Mouse (Mus musculus) B cell, adult 2 months (primary cell): Measurements from ENCODE around the gene N4bp2l1.

Source experiments
- DNase-seq, 2 experiments: peaks; one replicate each; pipeline ENCODE4 v3.0.0; 2022

The N4bp2l1 gene

DNA sequence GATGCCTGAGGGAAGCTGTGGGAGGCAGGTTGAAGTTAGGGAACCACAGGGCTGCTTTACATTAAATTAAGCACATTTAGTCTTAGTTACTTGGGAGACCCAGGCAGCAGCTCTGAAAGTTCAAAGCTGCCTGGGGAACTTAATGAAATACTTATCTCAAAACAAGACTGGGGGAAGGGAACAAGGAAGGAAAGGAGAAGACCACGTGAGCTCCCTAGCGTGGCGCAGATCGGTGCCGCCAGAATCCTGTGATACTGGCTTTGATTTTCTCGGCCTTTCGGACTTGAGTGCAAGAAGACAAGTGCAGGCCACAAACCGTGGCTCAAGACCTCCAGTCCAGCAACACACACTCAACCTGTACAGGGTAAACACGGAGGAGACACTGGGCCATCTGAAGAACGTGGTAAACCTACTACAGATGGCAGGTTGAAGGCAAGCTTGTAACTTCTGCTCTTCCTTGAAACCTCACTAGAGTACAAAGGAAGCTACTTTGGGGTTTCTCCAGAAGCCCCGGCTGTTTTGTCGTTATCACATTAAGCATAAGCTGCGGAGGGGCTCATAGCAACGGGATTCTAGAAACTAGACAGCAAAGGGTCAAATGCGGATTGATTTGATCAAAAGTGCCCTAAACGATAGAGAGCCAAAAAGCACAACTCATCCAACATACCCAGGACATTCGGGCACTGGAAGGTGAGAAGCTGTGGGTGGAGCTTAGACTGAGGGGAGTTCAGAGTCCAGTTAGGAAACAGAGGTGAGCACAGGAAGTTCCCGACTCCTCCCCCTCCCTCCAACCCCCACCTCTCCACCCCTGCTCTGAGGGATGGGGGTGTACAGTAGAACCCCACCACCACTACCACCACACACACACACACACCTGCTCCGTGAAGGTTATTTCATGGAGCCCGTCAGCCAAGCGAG, 1.5 kb upstream of the N4bp2l1 start:
- no peak for DNase-seq

DNA sequence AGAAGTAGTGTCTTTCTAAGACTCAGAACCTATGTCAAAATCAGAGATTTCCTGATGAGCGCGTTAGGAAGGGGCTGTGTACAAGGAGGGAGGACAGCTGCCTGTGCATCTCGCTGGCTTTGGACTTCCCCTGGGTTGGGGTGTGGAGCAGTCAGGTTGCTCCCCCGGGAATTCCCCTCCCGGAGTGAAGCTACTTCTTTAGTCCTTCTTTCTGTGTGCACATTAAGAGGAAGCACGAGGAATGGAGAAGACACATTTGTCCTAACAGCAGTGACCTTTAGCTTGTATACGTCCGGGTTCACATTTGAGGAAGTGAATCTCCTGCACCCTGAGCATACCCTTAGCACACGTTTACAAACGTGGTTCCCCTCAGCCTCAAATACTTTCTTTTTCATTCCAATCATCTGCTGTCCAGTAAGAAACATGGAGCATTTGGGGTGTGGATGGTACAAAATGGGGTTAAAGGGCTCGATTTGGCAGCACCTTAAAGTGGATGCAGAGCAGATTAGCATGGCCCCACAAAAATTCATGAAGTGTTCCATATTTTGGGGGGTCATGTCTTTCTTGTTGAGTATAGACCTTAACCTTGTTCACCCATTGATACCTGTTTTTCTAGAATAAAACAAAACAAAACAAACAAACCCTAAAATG, 1.5 kb downstream of the N4bp2l1 start:
- peak; percentile 81 to 84 for DNase-seq

DNA sequence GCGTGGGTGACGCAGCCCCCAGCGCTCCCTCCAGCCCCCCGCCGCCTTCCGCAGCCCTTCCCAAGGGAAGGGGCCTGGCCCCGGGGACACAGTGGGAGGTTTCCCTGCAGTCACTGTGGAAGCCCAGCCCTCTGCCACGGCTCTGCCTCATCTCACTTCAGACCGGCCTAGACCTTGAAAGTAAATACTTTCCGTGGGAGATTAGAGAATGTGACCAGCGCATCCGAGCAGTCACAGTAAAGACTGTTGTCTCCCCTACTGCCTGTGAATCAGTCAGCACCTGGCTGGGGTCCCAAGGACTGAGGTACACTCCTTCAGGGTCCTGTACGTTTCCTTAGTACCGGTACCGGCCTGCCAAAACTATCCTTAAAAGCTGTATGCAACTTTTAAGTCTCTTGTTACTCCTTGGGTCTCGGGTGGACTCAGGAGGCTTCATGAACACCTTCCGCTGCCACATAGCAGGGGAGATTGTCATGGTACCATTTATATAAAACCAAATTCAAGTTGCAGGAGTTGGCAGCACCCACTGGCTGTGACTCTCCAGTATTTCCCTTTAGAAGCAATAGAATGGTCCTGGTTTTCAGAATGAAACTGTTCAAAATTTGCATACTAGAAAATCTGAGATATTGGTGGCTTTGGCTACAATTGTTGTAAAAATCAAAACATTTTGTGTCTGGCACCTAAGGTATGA, 2.2 kb downstream of the N4bp2l1 start:
- DNase-seq = peak in 1 of 2 experiments; percentile 21

DNA sequence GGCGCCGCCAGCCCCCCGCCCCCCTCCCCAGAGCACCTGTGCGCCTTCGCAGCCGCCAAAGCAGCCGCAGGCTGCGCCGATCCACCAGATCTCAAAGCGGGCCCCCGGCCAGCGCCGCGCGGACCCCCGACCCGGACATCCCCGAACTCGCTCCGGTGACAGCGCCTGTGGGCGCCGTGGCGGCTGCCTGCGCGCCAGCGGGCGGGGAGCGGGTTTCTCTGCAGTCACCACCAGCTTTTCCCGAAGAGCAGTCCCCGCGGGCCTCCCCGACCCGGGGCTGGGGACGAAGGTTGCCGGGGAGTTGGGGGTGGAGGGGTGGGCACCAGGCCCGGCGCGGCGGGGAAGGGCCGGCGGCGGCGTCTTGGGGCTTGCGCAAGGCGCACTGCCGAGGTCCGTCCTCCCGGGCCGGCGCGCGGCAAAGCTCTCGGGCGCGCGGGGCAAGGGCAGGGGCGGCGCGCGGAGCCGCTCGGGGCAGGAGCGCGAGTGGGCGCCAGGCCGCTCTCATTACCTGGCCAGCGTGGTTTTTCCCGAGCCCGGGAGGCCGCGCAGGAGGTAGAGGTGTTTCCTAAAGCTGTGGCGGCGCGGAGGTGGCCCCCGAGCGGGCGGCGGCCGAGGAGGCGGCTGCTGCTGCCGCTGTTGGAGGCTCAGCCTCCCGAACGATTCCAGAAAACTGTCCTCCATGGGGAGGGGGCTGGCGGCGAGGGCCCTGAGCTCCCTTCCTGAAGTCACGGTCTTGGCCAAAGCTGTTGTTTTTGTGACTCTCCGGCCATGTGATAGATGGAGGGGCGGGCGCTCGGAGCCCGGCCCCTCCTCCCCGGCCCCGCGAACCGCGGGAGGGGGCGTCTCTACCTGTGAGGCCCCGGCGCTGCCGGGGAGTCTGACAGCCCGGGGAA, 3.0 kb downstream of the N4bp2l1 start:
- DNase-seq = peak; percentile 79 to 81

DNA sequence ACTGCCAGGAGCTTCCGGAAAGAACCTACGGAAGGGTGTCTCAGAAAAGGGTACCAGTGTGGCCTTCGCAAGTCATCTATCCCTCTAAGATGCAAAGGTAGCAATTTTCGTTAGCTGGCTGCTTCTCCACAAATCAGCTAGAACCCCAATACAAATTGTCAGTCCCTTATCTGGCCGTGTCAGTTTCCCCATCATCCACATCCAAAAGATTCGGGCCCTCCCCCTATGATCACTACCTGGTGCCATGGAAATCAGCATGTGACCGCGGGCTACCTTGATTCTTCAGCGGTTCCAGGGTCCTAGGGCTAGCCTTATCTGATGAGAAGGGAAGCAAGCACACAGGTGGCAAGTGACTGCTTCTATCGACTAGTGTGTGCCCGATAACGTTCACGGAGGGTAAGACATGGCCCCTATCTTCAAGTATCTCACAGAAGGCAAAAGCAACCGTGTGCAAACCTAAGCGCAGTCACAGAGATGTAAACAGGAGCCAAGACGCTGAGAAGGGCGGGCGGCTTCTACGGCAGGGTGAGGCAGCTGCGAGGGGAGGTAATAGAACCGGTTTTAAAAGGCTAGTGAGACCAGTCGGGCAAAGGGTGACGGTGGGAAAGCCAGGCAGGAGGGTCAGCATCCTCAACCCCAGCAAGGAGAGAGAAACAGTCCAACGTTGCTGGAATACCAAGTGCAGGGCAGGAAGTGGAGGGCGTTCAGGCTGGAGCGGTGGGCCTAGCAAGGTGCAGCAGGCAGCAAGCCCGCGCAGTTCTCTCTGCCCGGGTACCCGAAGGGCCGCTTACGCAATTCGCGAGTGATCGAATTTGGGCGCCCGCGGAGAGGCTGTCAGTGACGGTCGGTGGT, 3.9 kb downstream of the N4bp2l1 start:
- peak; percentile 66 for DNase-seq

DNA sequence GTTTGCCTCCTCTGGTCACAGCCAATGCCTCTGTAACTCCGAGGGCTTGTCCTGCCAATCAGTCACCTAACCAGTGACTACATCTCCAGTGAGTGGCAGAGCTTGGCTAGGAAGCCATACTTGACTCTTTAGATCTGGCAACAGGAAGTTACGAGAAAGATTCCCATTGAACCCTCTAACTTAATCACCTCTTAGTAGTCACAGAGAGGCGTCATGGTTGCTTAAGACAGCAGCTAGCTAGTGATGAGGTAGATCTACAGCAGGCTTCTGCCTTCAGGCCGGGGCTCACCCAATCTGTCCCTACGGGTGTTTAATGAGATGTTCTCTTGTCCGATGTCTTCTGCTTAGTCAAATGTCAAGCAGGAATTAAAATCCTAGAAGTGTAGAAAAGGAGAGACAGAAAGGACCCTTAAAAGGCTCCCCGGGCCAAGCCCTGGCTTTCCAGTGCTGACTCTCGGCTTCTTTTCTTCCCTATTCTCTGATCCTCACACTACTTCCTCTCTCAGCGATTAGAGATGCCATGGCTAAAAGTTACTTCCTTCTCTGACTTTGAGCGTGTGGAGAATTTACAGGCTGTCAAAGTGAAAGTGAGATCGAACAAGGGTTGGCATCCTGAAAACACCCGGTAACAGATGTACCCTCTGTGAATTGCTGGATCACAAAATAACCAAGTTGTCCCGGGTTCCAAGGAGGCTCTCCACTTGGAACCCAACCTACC, 4.6 kb downstream of the N4bp2l1 start:
- peak in 1 of 2 experiments; percentile 51 for DNase-seq

DNA sequence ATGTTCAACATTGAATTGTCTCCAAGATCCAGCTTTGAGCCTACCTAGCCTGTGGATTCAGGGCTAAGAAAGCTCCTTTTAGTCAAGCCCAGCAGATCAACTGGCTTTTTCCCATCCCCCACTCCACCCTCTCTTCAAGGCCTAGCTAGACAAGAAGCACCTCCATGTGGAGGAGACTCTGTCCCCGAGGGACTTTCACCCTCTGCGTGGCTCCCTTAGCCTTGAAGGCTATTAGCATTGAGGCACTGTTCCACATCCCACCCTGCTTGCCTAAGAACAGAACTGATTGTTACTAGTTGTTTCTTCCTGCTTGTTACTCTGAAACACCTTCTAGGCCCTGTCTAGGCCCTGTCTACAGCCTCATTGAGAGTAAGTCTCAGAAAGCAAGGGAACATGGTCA, 7.0 kb downstream of the N4bp2l1 start:
- peak; percentile 15 for DNase-seq

DNA sequence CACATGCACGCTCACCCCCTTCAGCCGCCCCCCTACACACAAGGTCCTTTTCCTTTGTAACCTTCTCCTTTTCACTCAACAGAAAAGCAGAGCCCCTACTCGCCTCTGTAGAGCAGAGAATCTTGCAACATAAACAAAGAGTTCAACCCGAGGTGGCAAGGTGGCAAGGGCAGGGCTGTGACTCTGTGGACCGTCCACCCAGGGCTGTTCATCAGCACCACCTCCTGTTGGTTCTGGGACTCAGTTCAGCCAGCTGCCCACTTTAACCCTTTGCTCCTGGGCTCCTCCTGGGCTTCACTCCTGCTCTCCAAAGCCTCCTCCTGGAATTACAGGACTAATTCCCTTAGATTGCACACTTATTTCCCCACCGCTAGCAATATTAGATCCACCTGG, 12.7 kb downstream of the N4bp2l1 start:
- DNase-seq = no peak

DNA sequence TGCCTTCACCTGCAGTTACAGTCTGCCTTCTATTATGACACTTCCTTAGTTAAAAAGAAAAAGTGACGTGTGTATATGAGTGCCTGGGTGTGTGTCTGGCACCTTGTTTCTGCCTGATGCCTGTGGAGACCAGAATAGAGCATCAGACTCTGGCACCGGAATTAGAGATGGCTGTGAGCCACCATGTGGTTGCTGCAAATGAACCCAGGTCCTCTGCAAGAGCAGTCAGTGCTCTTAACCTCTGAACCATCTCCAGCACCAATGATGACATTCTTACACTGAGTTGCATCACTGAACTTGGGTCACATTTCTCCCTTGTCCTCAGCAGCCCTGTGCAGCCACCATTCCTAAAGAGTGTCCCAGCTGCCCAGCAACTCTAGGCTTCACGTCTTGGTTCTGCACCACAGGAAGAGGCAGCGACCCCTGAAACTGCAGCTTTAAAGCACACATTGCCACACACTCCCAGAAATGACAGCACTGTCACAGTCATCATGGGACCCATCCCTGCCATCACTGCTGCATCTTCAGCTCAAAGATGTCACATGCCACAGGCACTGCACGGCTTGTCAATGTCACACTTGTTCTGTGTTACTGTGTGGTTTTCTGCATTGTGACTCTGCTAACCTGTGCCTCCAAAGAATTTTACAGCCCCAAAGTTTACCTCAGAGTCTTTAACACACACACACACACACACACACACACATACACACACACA, 13.2 kb downstream of the N4bp2l1 start:
- DNase-seq = peak; percentile 30 to 36

DNA sequence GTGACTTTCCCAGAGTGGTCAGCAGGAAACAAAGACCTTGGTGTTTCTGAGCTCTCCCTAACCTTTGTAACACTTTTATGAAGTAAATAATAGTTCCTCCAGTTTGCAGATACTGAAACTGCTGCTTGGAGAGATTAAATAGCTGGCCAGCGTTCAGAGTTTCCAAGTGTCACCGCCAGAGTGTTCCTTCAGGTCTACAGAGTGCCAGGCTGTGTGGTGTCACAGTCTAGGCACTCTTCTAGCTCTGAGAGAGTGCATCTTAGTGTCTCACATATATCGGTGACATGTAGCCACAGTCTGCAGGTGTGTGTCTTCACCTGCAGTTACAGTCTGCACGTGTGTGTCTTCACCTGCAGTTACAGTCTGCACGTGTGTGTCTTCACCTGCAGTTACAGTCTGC, 13.8 kb downstream of the N4bp2l1 start:
- DNase-seq = no peak

DNA sequence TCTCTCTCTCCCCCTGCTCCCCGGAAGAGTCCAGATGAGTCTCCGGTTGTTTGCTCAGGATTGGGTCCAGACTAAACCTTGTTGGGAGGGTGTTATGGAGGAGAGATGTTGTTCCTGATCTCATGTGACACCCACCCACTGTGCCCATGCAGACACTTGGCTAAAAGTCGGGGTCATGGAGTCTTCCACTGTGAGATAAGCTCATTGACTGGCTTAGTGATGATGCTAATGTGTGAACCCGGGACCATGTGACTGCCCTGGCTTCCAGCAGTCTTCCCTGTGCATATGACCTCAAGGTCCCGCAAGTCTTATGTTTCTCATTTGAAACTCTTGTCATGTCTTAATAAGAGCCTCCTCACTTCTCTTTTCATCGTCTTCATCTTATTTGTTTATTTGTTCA, 15.8 kb downstream of the N4bp2l1 start:
- DNase-seq = no peak

DNA sequence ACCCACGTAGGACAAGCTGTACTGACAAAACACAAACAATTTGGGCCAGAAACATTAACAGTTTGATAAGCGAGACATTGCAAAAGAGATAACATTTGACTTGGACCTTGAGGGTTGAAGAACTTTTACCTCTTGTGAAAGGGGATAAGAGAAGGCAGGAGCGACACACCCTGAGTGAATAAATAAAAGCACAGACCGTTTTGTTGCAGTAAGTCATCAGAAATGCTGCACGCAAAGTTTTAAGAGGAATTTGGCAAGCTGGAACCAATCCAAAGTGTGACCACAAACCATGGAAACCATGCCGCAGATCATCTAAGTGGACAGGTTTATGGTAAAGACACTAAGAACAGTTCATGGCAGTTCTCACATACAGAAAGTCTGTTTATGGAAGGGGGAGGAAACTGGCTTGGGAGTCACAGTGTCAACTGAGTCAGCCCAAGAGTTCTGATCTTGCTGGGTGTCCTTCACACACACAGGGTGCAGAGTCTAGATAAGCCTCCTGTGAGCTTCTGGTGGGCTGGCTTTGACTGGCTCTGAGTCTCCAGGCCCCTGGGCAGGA, 18.3 kb downstream of the N4bp2l1 start:
- DNase-seq = no peak

DNA sequence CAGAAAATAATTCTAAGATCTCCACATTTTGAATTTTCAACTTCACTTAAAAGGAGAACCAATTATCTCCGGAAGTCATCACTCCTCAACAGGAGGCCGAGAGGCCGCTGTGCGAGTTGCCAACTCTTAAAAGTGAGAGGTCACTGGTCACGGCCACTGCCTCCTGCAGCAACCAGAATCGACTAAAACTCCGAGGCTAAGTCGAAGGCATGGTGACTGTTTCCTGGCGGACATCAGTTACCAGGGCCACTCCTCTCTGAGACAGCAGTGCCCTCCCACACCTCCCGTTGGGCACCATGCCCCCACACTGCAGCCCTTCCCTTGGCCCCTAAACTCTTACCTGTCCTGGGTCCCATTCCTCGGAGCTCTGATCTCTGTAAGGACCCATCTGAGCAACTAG, 20.2 kb downstream of the N4bp2l1 start:
- no peak for DNase-seq

DNA sequence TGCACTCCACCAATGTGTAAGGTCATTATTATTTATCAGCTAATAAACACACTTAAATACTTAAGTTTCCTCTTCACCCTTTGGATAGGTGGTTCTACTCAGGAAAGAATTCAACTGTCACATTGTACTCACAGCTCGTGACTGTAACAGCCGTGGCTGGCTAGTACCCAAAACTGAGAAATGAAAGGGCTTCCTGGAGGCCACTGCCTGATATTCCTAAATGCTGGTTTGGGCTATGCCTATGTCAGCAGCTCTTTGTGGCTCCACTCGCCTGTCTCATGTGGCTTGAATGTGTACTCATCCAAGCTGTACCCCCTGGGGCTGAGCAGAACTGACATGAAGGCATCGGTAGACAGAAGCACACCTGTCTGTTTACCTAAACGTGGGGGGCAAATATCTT, 22.1 kb downstream of the N4bp2l1 start:
- no peak for DNase-seq

DNA sequence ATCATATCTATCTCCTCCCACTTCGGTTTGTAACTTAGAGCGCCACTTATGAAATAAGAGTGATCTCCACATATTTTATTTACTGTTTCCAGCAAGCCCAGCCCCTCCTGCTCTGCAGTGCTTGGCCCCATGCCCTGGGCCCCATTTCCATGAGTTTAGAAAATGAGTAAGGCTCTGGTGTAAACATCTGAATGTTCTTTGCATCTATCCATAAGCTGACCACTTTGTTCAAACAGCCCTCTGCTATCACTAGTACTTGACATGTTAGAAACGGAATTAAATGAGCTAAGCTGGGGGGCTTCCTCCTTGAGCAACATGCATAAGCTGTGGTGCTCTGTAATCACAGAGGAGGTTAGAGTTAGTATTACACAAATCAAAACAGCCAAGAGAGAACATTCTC, 22.6 kb downstream of the N4bp2l1 start:
- DNase-seq = no peak

DNA sequence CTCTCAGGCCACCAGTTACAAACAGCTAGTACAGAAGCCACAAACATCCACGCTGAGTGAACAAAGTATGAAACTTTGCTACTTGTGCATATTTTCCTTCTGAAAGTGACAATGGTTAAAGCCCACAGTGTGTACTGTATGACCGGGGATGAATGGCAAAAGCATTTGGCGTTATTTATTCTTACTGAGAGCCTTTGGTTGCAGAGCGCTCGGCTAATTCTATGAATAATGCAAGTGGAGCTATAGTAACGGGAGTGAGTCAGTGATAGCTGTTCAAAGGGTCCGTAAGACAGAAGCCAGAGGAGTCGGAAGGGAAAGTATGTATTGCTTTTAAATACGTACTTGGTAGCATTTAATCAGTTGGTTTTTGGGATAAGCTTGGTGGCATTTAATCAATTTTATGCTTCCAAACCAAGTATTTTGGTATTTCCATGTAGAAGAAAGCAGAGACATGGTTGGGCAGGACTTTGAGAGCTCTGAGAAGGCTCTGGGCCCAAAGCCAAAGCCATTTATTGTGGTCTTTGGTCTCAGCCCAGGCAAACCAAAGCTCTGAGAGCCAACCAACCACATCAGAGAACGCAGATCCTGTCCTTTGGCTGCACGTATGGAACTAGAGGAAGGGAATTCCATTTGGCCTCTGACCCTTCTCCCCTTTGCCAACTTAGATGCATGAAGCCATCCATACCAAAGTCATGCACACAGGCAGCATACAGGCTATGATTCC, 26.3 kb downstream of the N4bp2l1 start:
- no peak for DNase-seq

DNA sequence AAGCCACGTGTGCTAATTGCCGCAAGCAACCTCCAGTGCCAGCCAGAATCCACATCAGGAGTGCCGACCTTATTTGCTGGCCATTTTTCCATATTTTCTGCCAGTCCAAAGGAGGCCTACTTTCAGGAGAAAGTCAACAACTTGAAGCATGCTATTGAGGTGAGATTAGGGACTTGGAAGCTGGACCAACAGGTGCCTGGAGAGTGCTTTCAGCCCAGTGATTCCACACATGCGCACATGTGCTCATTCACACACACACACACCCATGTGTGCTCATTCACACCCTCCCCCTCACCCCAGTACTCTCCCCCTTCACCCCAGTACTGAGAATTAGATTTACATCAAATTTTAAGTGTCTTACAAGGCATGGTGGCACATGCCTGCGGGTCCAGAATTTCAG, 30.0 kb downstream of the N4bp2l1 start:
- no peak for DNase-seq

DNA sequence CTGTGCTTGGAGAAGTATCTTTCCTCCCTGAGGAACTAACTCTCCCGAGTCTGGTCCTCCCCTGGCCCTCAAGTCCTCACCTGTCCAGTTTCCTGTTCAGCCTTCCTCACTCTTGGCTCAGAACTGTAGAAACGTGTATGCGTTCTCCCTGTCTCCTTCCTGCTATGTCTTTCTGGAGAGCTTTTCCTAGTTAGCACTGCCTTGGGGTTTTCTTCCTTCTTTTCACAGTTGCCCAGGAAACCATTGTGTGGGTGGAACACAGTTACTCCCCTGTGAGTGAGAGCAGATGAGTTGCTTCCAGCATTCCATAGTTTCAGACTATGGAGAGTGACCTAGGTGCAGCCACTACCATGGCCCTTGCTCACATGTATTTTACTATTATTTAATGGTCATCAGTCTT, 30.8 kb downstream of the N4bp2l1 start:
- no peak for DNase-seq

DNA sequence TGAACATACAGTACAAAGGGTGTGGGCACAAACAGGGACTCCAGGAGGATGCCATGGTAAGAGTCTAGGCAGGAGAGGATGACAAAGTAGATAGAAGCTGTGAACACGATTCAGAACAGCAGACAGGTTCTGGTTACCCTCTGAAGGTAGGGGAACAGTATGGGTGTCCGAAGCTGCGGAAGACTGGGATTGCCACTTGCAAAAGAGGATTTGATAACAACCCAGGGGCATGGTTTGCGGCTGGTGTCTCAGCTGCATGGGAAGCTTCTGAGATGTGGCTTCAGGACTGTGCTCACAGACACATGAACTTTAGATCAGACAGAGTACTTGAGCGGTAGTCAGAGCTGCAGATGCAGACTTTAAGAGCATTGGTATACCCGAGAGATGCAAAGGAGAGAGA, 32.6 kb downstream of the N4bp2l1 start:
- DNase-seq = no peak
